Mouse (Mus musculus) hematopoietic multipotent progenitor cell, adult 10-12 weeks (in vitro differentiated cells): ENCODE data around the gene Tyms. TPM values are rescaled to one million over a fixed set of nuclear protein-coding genes. Genes with fewer than 3 reads are reported as not detected.

ENCODE experiments used
- polyA plus RNA-seq: library from polyadenylated mRNA; stranded (reverse); fragments of >175 nt; gene quantifications from 2 replicates; pipeline ENCODE4 v1.2.3, GENCODE M21; 2012; ENCODE audit warnings: low replicate concordance

Gene Tyms
- 1.6 and 7.8 TPM in 2 replicates for polyA plus RNA-seq

DNA sequence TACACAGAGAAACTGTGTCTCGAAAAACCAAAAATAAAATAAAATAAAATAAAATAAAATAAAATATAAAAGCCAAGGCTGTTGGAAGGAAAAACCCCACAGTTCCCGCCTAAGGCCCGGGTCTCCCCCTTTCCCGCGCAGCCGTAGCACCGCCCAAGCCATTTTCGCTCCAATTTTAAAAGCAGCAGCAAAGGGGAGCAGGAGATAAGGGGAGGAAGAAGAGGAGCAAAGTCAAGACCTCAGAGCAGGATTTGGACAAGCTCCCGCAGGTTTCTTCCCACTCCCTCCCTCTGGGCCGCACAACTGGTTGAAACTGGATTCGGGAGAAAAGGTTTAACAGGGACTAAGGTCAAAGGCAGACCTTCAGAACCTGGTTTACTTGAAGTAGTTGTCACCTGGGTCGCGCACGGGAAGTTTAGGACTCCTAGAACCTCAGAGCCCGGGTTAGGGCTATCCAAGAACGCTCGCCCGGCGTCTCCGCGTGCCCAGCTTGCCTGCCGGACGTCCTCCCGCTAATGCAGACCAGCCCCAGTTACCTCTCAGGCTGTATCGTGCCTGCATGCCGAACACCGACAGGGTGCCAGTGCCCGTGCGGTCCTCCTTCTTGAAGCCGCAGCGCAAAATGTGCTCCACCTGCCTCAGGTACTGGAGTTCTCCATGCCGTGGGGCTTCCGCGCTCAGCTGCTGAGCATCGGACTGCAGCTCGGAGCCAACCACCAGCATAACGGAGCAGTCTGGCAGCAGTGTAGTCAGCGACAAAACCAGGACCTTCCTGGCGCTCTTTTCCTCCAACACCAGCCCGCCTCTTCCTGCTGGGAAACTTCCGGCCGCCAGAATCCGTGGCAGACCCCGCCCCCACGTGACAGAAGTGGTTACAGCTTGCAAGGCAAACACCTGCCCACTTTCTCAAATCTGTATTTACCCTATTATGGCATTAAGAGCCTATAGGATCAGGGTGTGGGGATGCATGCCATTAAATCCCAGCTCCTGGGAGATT, at the start of gene Tyms:
Gene Tyms (minus strand): TSS at position 793 of the 997 bp plus-strand sequence.

DNA sequence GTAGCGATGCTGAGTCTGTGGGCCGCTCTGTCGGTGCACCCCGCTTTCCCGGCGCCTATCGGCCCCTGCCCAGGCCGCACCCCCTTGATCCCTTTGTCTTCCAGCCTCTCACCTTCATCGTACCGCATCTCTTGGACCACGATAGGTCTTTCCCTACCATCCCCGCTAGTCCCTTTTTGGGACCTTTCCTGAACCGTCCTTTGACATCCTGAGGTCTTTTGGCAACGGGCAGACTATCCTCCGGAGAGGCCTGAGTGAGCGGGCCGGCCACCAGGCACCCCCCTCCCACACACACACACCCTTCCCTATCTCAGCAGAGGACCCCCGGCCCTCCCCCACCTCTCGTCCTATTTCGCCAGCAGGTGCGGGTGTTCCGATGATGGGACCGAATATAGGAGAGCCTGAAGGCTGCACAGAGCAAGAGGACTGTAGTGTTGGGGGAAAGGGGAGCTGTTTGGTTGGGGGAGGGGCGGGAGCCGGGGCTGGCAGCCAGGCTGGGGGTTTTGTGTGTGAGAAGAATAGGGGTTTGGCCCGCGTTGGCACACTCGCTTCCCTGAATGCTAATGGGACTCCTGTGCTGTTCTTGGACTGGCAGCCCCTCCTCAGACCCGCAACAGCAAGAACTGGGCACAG, 32.4 kb upstream of the Tyms start, which contains the start of gene 3110082J24Rik:
Gene 3110082J24Rik (minus strand): TSS at position 419 of the 633 bp plus-strand sequence.

DNA sequence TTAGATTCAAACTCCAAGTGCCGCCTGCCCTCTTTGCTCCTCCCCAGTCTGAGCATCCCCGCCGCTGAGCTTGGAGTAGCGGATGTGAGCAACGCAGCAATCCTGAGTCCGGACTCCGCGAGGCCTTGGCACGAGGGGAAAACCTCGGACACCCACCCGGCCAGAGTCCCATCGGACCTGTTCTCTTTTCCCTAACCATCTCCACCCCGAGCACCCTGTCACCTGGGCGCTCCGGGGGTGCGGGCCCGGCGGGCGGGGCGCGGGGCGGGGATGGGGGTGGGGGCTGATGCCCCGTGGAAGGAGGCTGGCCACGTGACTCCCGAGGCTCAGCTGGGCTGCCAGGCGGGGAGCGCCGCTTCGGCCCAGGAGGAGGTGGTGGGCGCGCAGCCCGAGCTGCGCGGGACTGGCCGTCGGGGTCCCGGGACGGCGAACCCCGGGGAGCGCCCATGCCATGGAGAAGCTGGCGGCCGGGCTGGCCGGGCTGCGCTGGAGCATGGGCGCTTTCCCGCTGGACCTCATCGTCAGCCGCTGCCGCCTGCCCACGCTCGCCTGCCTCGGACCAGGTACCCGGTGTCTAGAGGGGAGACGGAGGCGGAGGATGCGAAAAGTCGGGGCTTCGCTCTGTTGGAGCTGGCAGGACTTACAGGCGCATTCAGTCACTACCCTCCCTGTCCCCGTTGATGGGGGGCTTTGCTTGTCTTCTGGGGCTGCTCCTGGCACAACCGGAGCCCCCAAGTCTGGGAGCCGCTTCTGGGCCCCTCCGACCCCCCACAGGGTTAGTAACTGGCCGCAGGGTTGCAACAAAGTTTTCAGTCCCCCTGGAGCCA, 31.6 kb upstream of the Tyms start, which contains the start of gene Garem2:
Gene Garem2 (plus strand): TSS at position 321 of the 827 bp plus-strand sequence.

DNA sequence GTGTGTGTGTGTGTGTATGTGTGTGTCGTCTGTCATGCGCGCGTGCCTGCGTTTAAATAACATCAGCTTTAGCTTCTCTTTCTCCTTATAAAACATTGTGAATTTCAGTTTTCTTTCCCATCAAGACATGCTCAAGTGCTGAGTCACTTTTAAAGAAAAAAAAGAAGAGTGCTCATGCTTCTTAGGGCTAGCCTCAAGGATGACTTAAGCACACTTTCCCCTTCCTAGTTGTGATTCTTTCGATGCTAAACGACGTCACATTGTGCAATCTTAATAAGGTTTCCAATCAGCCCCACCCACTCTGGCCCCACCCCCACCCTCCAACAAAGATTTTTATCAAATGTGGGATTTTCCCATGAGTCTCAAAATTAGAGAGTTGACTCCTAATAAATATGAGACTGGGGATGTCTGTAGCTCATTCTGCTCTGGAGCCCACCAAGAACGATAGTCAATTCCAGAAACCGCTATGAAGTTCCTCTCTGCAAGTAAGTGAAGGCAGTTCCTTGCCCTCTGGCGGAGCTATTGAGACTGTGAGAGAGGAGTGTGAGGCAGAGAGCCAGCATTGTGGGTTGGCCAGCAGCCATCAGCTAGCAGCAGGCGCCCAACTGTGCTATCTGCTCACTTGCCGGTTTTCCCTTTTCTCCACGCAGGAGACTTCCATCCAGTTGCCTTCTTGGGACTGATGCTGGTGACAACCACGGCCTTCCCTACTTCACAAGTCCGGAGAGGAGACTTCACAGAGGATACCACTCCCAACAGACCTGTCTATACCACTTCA, 60.5 kb downstream of the Tyms start, which contains the start of gene Il6:
Gene Il6 (plus strand): TSS at position 389 of the 778 bp plus-strand sequence.

Other genes starting within 250 kb of the Tyms start
- not detected in 2 replicates for gene Il6, start 60.5 kb downstream of the Tyms start, polyA plus RNA-seq
- not detected in 2 replicates for gene Garem2, start 31.5 kb upstream of the Tyms start, polyA plus RNA-seq
- not detected in 2 replicates for gene 3110082J24Rik, start 32.5 kb upstream of the Tyms start, polyA plus RNA-seq
- gene Hadha, start 81.5 kb upstream of the Tyms start, polyA plus RNA-seq = 15.2 and 32.2 TPM in 2 replicates
- gene Hadhb, start 81.6 kb upstream of the Tyms start, polyA plus RNA-seq = 7.7 and 49.9 TPM in 2 replicates
- not detected in 2 replicates for gene Adgrf3, start 132.1 kb upstream of the Tyms start, polyA plus RNA-seq
- gene Selenoi, start 159.0 kb upstream of the Tyms start, polyA plus RNA-seq = 0.46 and 1.3 TPM in 2 replicates
- gene Drc1, start 207.8 kb upstream of the Tyms start, polyA plus RNA-seq = 0.08 TPM in 1 of 2 replicates, not detected in the other